Mouse (Mus musculus) thymus, adult 2 months (tissue): ENCODE measurements around the gene Hk2.

Experiments
- CTCF ChIP-seq: fragments of 200-500 bp; IDR thresholded peaks from 2 replicates; pipeline ENCODE4 v1.5.1; 2012; ENCODE audit warnings: mild to moderate bottlenecking, control low read depth, low read length, moderate library complexity, borderline replicate concordance; ENCODE audit not compliant: control insufficient read depth, poor library complexity, insufficient read depth; ENCODE audit errors: extremely low read depth
- POLR2A ChIP-seq: fragments of 200-500 bp; IDR thresholded peaks from 2 replicates; pipeline ENCODE4 v1.6.1; 2012; ENCODE audit warnings: mild to moderate bottlenecking, low read length, control low read depth, moderate library complexity; ENCODE audit not compliant: control insufficient read depth, poor library complexity, insufficient read depth; ENCODE audit errors: extremely low read depth

DNA sequence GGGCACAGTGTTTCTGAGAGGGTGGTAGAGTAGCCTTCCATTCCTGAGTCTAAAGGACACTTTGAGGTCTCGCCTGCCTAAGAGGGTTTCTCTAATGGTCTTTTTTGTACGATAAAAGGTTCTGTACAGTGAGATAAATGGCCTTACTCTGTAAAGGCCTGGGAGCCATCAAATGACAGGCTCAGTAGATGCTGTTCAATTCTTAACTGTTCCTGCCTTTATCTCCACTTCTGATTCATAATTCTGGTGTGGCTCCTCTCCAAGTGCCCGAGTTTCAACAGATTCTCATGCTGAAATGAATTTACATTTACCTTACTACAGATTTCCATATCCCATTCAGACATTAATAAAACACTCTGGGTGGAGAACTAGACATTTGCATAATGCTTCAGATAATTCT is 46.5 kb upstream of the Hk2 start:
- TF ChIP-seq POLR2A, result no peak
- no peak for TF ChIP-seq CTCF
